Mouse (Mus musculus) myocyte (in vitro differentiated cells): ENCODE measurements around the gene Cyp2s1.

ENCODE experiments used
- E2F4 ChIP-seq: IDR thresholded peaks from one replicate; pipeline ENCODE4 v1.6.1; 2011; ENCODE audit warnings: mild to moderate bottlenecking, control low read depth, moderate library complexity; ENCODE audit not compliant: insufficient read depth
- MAX ChIP-seq: IDR thresholded peaks from one replicate; pipeline ENCODE4 v1.6.1; 2011; ENCODE audit warnings: low read depth, mild to moderate bottlenecking, control low read depth
- MYOD1 ChIP-seq, 3 experiments: IDR thresholded peaks; one replicate each; pipeline ENCODE4 v1.6.1; 2011; ENCODE audit warnings: control low read depth in 2 of 3, low read depth in 2 of 3, mild to moderate bottlenecking in 2 of 3, moderate library complexity in 1 of 3; ENCODE audit not compliant: insufficient read length in 2 of 3, control insufficient read depth in 1 of 3
- POLR2A ChIP-seq: IDR thresholded peaks from one replicate; pipeline ENCODE4 v1.6.1; 2011; ENCODE audit warnings: low read depth, mild to moderate bottlenecking, control low read depth, moderate library complexity; ENCODE audit not compliant: insufficient read length
- SRF ChIP-seq: IDR thresholded peaks from one replicate; pipeline ENCODE4 v1.6.1; 2011; ENCODE audit warnings: low read depth; ENCODE audit not compliant: control insufficient read depth, insufficient read length
- TCF12 ChIP-seq: IDR thresholded peaks from one replicate; pipeline ENCODE4 v1.6.1; 2011; ENCODE audit warnings: mild to moderate bottlenecking, control low read depth; ENCODE audit not compliant: poor library complexity, insufficient read depth, severe bottlenecking

GRCm38 (mm10) chr7:25815571-25815970 is 1.1 kb downstream of the Cyp2s1 start:
- no peak for TF ChIP-seq MAX
- no peak for TF ChIP-seq POLR2A
- TF ChIP-seq MYOD1 (IDR thresholded peaks at IDR 0.05; ENCODE audit: control insufficient read depth in 1 of 3, insufficient read length in 2 of 3, low read depth in 2 of 3), result no peak
- TF ChIP-seq E2F4, result no peak
- no peak for TF ChIP-seq TCF12
- TF ChIP-seq SRF, result no peak
